Mouse (Mus musculus) brain, adult 2 months (tissue): ENCODE measurements around the gene Adgrl1.
A peak's percentile ranks its signal among the peaks of the same experiment; 100 is the strongest.

Experiments used
- DNase-seq: peaks from one replicate; pipeline ENCODE4 v3.0.0; 2011; ENCODE audit warnings: low read depth, low spot score

Adgrl1 gene

GRCm38 (mm10) chr8:83899363-83900252, at the start of gene Adgrl1:
TSS of gene Adgrl1 (plus strand) at chr8:83900105.
- peak; percentile 100 for DNase-seq

- DNase-seq: no peak
These were observed 47.6 kb upstream of the Adgrl1 start for GRCm38 (mm10) chr8:83852329-83852728.

GRCm38 (mm10) chr8:83853323-83854050, 46.4 kb upstream of the Adgrl1 start:
- DNase-seq: no peak

GRCm38 (mm10) chr8:83856486-83857065, 43.3 kb upstream of the Adgrl1 start:
- DNase-seq: no peak

- peak; percentile 39 for DNase-seq
These were observed 37.3 kb upstream of the Adgrl1 start for GRCm38 (mm10) chr8:83862439-83863268.

GRCm38 (mm10) chr8:83874881-83875655, 24.8 kb upstream of the Adgrl1 start:
- DNase-seq: peak; percentile 90

- peak; percentile 89 for DNase-seq
These were observed 24.3 kb upstream of the Adgrl1 start for GRCm38 (mm10) chr8:83875656-83876040.

GRCm38 (mm10) chr8:83876080-83876837, 23.6 kb upstream of the Adgrl1 start:
- DNase-seq: peak; percentile 63

- peak; percentile 70 for DNase-seq
These were observed 23.1 kb upstream of the Adgrl1 start for GRCm38 (mm10) chr8:83876838-83877223.

GRCm38 (mm10) chr8:83888409-83888808, 11.5 kb upstream of the Adgrl1 start:
- peak; percentile 61 for DNase-seq

- DNase-seq: no peak
These were observed 7.8 kb upstream of the Adgrl1 start for GRCm38 (mm10) chr8:83892061-83892460.

- DNase-seq: peak; percentile 87
These were observed 6.0 kb upstream of the Adgrl1 start for GRCm38 (mm10) chr8:83893915-83894314.

- peak; percentile 87 for DNase-seq
These were observed 4.0 kb upstream of the Adgrl1 start for GRCm38 (mm10) chr8:83895894-83896293.

- no peak for DNase-seq
These were observed 3.4 kb upstream of the Adgrl1 start for GRCm38 (mm10) chr8:83896461-83896860.

GRCm38 (mm10) chr8:83897211-83897610, 2.7 kb upstream of the Adgrl1 start:
- peak; percentile 87 for DNase-seq

GRCm38 (mm10) chr8:83898456-83898855, 1.4 kb upstream of the Adgrl1 start:
- peak; percentile 93 for DNase-seq

- peak; percentile 99 for DNase-seq
These were observed 931 bp upstream of the Adgrl1 start for GRCm38 (mm10) chr8:83898985-83899362.

- no peak for DNase-seq
These were observed 506 bp downstream of the Adgrl1 start for GRCm38 (mm10) chr8:83900266-83900956.

- peak; percentile 94 for DNase-seq
These were observed 1.0 kb downstream of the Adgrl1 start for GRCm38 (mm10) chr8:83900957-83901270.
